Mouse (Mus musculus): ENCODE measurements at regions not wholly inside any gene's neighbourhood (a gene's known extent, or its start where the extent isn't known, plus 50 kb on each side); places are given as distances from the start of the nearest gene placed in this dataset.
A peak's percentile ranks its signal among the peaks of the same experiment; 100 is the strongest.
"Not testable (repeated sequence)": the region's sequence is repeated elsewhere in the genome, so short reads cannot be mapped to it uniquely, and the experiment has no call there.

GRCm38 (mm10) chr10:22460386-22460785, 100.0 kb downstream of the Raet1d start:
- DNase-seq (ENCODE audit: low spot score in 2 of 2), result not testable (repeated sequence)

- DNase-seq (ENCODE audit: low spot score in 2 of 2), result not testable (repeated sequence)
Observed at GRCm38 (mm10) chr10:22460818-22461479, 100.6 kb downstream of the Raet1d start.

GRCm38 (mm10) chr10:22461480-22462050, 101.2 kb downstream of the Raet1d start:
- not testable (repeated sequence) for DNase-seq (ENCODE audit: low spot score in 2 of 2)

GRCm38 (mm10) chr10:22471722-22472330, 111.5 kb downstream of the Raet1d start:
- DNase-seq (ENCODE audit: low spot score in 2 of 2), result not testable (repeated sequence)

GRCm38 (mm10) chr10:22479860-22480259, 119.5 kb downstream of the Raet1d start:
- peak in 1 of 2 experiments; percentile 14 for DNase-seq (ENCODE audit: low spot score in 2 of 2)

- DNase-seq (ENCODE audit: low spot score in 2 of 2), result not testable (repeated sequence)
Observed at GRCm38 (mm10) chr10:22487071-22487470, 126.7 kb downstream of the Raet1d start.

GRCm38 (mm10) chr10:22491806-22492347, 131.5 kb downstream of the Raet1d start:
- DNase-seq (ENCODE audit: low spot score in 2 of 2), result not testable (repeated sequence)

GRCm38 (mm10) chr10:22495975-22496496, 135.7 kb downstream of the Raet1d start:
- no peak for DNase-seq (ENCODE audit: low spot score in 2 of 2)
